Mouse (Mus musculus) midbrain, embryonic 13.5 days (tissue): ENCODE data around the gene Ppp2r5a. TPM values are rescaled to one million over a fixed set of nuclear protein-coding genes. Genes with fewer than 3 reads are reported as not detected.

Experiments used
- ATAC-seq: fragments of 200-750 bp; cut with Nextera tagmentation; 2 replicates; pipeline ENCODE4 v1.8.0; 2017; ENCODE audit warnings: mild to moderate bottlenecking, moderate TSS enrichment, moderate library complexity
- H3K27ac ChIP-seq: fragments of 300-500 bp; sonication (generic); 2 replicates; pipeline ENCODE4 v1.5.1; 2015; ENCODE audit warnings: inconsistent platforms, mild to moderate bottlenecking, moderate library complexity
- H3K27me3 ChIP-seq: fragments of 300-500 bp; sonication (generic); 2 replicates; pipeline ENCODE4 v1.6.1; 2015; ENCODE audit warnings: mild to moderate bottlenecking, inconsistent platforms
- H3K36me3 ChIP-seq: fragments of 300-500 bp; sonication (generic); 2 replicates; pipeline ENCODE4 v1.6.1; 2015; ENCODE audit warnings: mild to moderate bottlenecking, inconsistent platforms
- H3K4me1 ChIP-seq: fragments of 300-500 bp; sonication (generic); replicated peaks from 2 replicates; pipeline ENCODE4 v1.6.1; 2015; ENCODE audit warnings: inconsistent platforms
- H3K4me2 ChIP-seq: fragments of 300-500 bp; sonication (generic); replicated peaks from 2 replicates; pipeline ENCODE4 v1.6.1; 2015; ENCODE audit warnings: moderate library complexity, mild to moderate bottlenecking, inconsistent platforms
- H3K4me3 ChIP-seq: fragments of 300-500 bp; sonication (generic); replicated peaks from 2 replicates; pipeline ENCODE4 v1.5.1; 2015; ENCODE audit warnings: mild to moderate bottlenecking, inconsistent platforms
- H3K9ac ChIP-seq: fragments of 300-500 bp; sonication (generic); replicated peaks from 2 replicates; pipeline ENCODE4 v1.6.1; 2015; ENCODE audit warnings: mild to moderate bottlenecking, inconsistent platforms
- H3K9me3 ChIP-seq: fragments of 300-500 bp; sonication (generic); 2 replicates; pipeline ENCODE4 v1.6.1; 2016; ENCODE audit warnings: mild to moderate bottlenecking, inconsistent platforms
- WGBS: fragments of 180-500 bp; shearing (Covaris S2); methylation state at CpG from one replicate; pipeline ENCODE4 v1.1.7; 2015; 5-methylcytosine and 5-hydroxymethylcytosine counted together
- polyA plus RNA-seq: library from polyadenylated mRNA; unstranded; fragments of >200 nt; fragmentation: Nextera tagmentation; extraction: Ambion mirVana; gene quantifications from 2 replicates; pipeline ENCODE4 v1.2.1, GENCODE M21; 2015

The Ppp2r5a gene
- polyA plus RNA-seq, 1 experiment from 2014 or later: 7.3 TPM

GRCm38 (mm10) chr1:191395871-191396433, 7.1 kb downstream of the Ppp2r5a start:
- Histone ChIP-seq H3K4me2 (peak overlapping the region; percentile 73), H3K4me3 (peak overlapping the region; percentile 70), H3K36me3 (no peaks in the 10 kb centered on the region), H3K9me3 (no peaks in the 10 kb centered on the region), H3K27ac (peak overlapping the region; percentile 79), H3K9ac (peak overlapping the region; percentile 71), H3K4me1 (peaks cover 11% of the 10 kb centered on the region), H3K27me3 (peaks cover 18% of the 10 kb centered on the region)
- ATAC-seq: no peak
- 1% methylated on average over 30 of the region's 43 CpGs for WGBS

GRCm38 (mm10) chr1:191395200-191395599, 7.9 kb downstream of the Ppp2r5a start:
- H3K27ac ChIP-seq: no peak overlapping the region
- peak overlapping the region; percentile 73 for H3K4me2 ChIP-seq
- no peaks in the 10 kb centered on the region for H3K36me3 ChIP-seq
- H3K9ac ChIP-seq: no peak overlapping the region
- peaks cover 18% of the 10 kb centered on the region for H3K27me3 ChIP-seq
- H3K4me3 ChIP-seq: peak overlapping the region; percentile 70
- 66% methylated on average over 1 of the region's 1 CpGs for WGBS
- no peaks in the 10 kb centered on the region for H3K9me3 ChIP-seq
- H3K4me1 ChIP-seq: peaks cover 11% of the 10 kb centered on the region
- no peak for ATAC-seq

- Histone ChIP-seq H3K36me3 (no peaks in the 10 kb centered on the region), H3K9ac (no peak overlapping the region), H3K4me1 (peaks cover 11% of the 10 kb centered on the region), H3K9me3 (no peaks in the 10 kb centered on the region), H3K27ac (no peak overlapping the region), H3K4me3 (no peak overlapping the region), H3K4me2 (no peak overlapping the region), H3K27me3 (peaks cover 13% of the 10 kb centered on the region)
- 73% methylated on average over 2 of the region's 2 CpGs for WGBS
- ATAC-seq: no peak
Measured at GRCm38 (mm10) chr1:191394126-191394525, 8.9 kb downstream of the Ppp2r5a start.

GRCm38 (mm10) chr1:191393536-191393935, 9.5 kb downstream of the Ppp2r5a start:
- H3K4me2 ChIP-seq: no peak overlapping the region
- 93% methylated on average over 3 of the region's 3 CpGs for WGBS
- no peaks in the 10 kb centered on the region for H3K9me3 ChIP-seq
- H3K27ac ChIP-seq: no peak overlapping the region
- H3K36me3 ChIP-seq: no peaks in the 10 kb centered on the region
- H3K4me3 ChIP-seq: no peak overlapping the region
- no peak overlapping the region for H3K9ac ChIP-seq
- no peak for ATAC-seq
- H3K27me3 ChIP-seq: peaks cover 12% of the 10 kb centered on the region
- peaks cover 11% of the 10 kb centered on the region for H3K4me1 ChIP-seq

GRCm38 (mm10) chr1:191391311-191391710, 11.8 kb downstream of the Ppp2r5a start:
- ATAC-seq: peak; percentile 55; the same call in 1 of the 2 replicates
- no peak overlapping the region for H3K4me2 ChIP-seq
- no peak overlapping the region for H3K9ac ChIP-seq
- H3K4me1 ChIP-seq: peaks cover 7% of the 10 kb centered on the region; the same call in 1 of the 2 replicates
- 23% methylated on average over 3 of the region's 3 CpGs for WGBS
- no peak overlapping the region for H3K27ac ChIP-seq
- H3K36me3 ChIP-seq: no peaks in the 10 kb centered on the region
- no peaks in the 10 kb centered on the region for H3K9me3 ChIP-seq
- no peak overlapping the region for H3K4me3 ChIP-seq
- H3K27me3 ChIP-seq: peaks cover 12% of the 10 kb centered on the region

- Histone ChIP-seq H3K9ac (no peak overlapping the region), H3K27ac (no peak overlapping the region), H3K4me2 (no peak overlapping the region), H3K4me1 (no peaks in the 10 kb centered on the region), H3K9me3 (no peaks in the 10 kb centered on the region), H3K4me3 (no peak overlapping the region), H3K27me3 (no peaks in the 10 kb centered on the region), H3K36me3 (no peaks in the 10 kb centered on the region)
- WGBS: 95% methylated on average over 10 of the region's 10 CpGs
- ATAC-seq: no peak
Measured at GRCm38 (mm10) chr1:191384786-191385430, 18.2 kb downstream of the Ppp2r5a start.

GRCm38 (mm10) chr1:191381955-191382736, 20.9 kb downstream of the Ppp2r5a start:
- 88% methylated on average over 11 of the region's 11 CpGs for WGBS
- Histone ChIP-seq H3K9me3 (no peaks in the 10 kb centered on the region), H3K4me3 (no peak overlapping the region), H3K27ac (peak overlapping the region; percentile 30; the same call in 1 of the 2 replicates), H3K9ac (no peak overlapping the region), H3K36me3 (no peaks in the 10 kb centered on the region), H3K4me1 (no peaks in the 10 kb centered on the region), H3K27me3 (no peaks in the 10 kb centered on the region), H3K4me2 (no peak overlapping the region)
- ATAC-seq: no peak

GRCm38 (mm10) chr1:191380843-191381242, 22.2 kb downstream of the Ppp2r5a start:
- Histone ChIP-seq H3K4me3 (no peak overlapping the region), H3K27ac (no peak overlapping the region), H3K9ac (no peak overlapping the region), H3K36me3 (no peaks in the 10 kb centered on the region), H3K27me3 (no peaks in the 10 kb centered on the region), H3K4me1 (no peaks in the 10 kb centered on the region), H3K4me2 (no peak overlapping the region), H3K9me3 (no peaks in the 10 kb centered on the region)
- WGBS: 93% methylated on average over 3 of the region's 3 CpGs
- no peak for ATAC-seq

- no peaks in the 10 kb centered on the region for H3K4me1 ChIP-seq
Measured at GRCm38 (mm10) chr1:191378080-191378479, 25.0 kb downstream of the Ppp2r5a start.

GRCm38 (mm10) chr1:191375644-191375998, 27.5 kb downstream of the Ppp2r5a start:
- Histone ChIP-seq H3K9ac (no peak overlapping the region), H3K4me3 (no peak overlapping the region), H3K4me2 (no peak overlapping the region), H3K4me1 (no peaks in the 10 kb centered on the region), H3K36me3 (no peaks in the 10 kb centered on the region), H3K27ac (no peak overlapping the region), H3K27me3 (no peaks in the 10 kb centered on the region), H3K9me3 (no peaks in the 10 kb centered on the region)
- 94% methylated on average over 5 of the region's 5 CpGs for WGBS
- ATAC-seq: no peak

More at GRCm38 (mm10) chr1:191378080-191378479, 25.0 kb downstream of the Ppp2r5a start:
- 94% methylated on average over 2 of the region's 2 CpGs for WGBS
- H3K4me3 ChIP-seq: no peak overlapping the region
- H3K4me2 ChIP-seq: no peak overlapping the region
- no peak for ATAC-seq
- no peak overlapping the region for H3K9ac ChIP-seq
- no peaks in the 10 kb centered on the region for H3K27me3 ChIP-seq
- H3K36me3 ChIP-seq: no peaks in the 10 kb centered on the region
- no peak overlapping the region for H3K27ac ChIP-seq
- H3K9me3 ChIP-seq: no peaks in the 10 kb centered on the region

GRCm38 (mm10) chr1:191374993-191375643, 28.0 kb downstream of the Ppp2r5a start:
- Histone ChIP-seq H3K4me3 (no peak overlapping the region), H3K36me3 (no peaks in the 10 kb centered on the region), H3K27me3 (no peaks in the 10 kb centered on the region), H3K4me2 (no peak overlapping the region), H3K27ac (no peak overlapping the region), H3K4me1 (no peaks in the 10 kb centered on the region), H3K9ac (no peak overlapping the region), H3K9me3 (no peaks in the 10 kb centered on the region)
- 91% methylated on average over 10 of the region's 10 CpGs for WGBS
- ATAC-seq: no peak

GRCm38 (mm10) chr1:191369140-191369539, 33.9 kb downstream of the Ppp2r5a start:
- H3K4me2 ChIP-seq: no peak overlapping the region
- ATAC-seq: no peak
- no peak overlapping the region for H3K4me3 ChIP-seq
- no peak overlapping the region for H3K9ac ChIP-seq
- H3K27ac ChIP-seq: no peak overlapping the region
- H3K36me3 ChIP-seq: no peaks in the 10 kb centered on the region; the same call in 1 of the 2 replicates
- no peaks in the 10 kb centered on the region for H3K4me1 ChIP-seq
- H3K9me3 ChIP-seq: no peaks in the 10 kb centered on the region
- H3K27me3 ChIP-seq: no peaks in the 10 kb centered on the region
